Mouse (Mus musculus): Measurements from ENCODE around the gene Fam189b.

Fam189b gene

GRCm38 (mm10) chr3:89231345-89231744 is 48.4 kb downstream of the Fam189b start:
- no peak for DNase-seq

- no peak for DNase-seq
Measured at GRCm38 (mm10) chr3:89231772-89232275, 48.9 kb downstream of the Fam189b start.

- DNase-seq = no peak
Measured at GRCm38 (mm10) chr3:89232614-89233013, 49.7 kb downstream of the Fam189b start.

- DNase-seq = no peak
Measured at GRCm38 (mm10) chr3:89233562-89234110, 50.7 kb downstream of the Fam189b start.

GRCm38 (mm10) chr3:89236516-89236915 is 53.6 kb downstream of the Fam189b start:
- DNase-seq = no peak

- no peak for DNase-seq
Measured at GRCm38 (mm10) chr3:89237682-89238081, 54.7 kb downstream of the Fam189b start.

- no peak for DNase-seq
Measured at GRCm38 (mm10) chr3:89238494-89238893, 55.6 kb downstream of the Fam189b start.

All from layer of hippocampus, adult 9-11 months (tissue).